Mouse (Mus musculus) CH12.LX (cell line): Measurements from ENCODE around the gene Slc7a9. TPM values are rescaled to one million over a fixed set of nuclear protein-coding genes. Genes with fewer than 3 reads are reported as not detected.

Source experiments
- DNase-seq: peaks from one replicate; pipeline ENCODE4 v3.0.0-alpha.2; 2013; ENCODE audit errors: extremely low read depth
- H3K27ac ChIP-seq: 2 replicates; pipeline ENCODE4 v1.5.1; 2012; ENCODE audit warnings: low read depth, mild to moderate bottlenecking, control low read depth, moderate library complexity; ENCODE audit not compliant: insufficient read depth
- H3K27me3 ChIP-seq: replicated peaks from 2 replicates; pipeline ENCODE3; 2012; ENCODE audit warnings: inconsistent platforms
- H3K36me3 ChIP-seq, 2 experiments: replicated peaks in 1 of 2; 2 replicates each; pipeline versions ENCODE3 to v1.6.1; 2012; ENCODE audit warnings: inconsistent platforms in 1 of 2, low read length in 1 of 2, mild to moderate bottlenecking in 1 of 2, mixed read lengths in 1 of 2, moderate library complexity in 1 of 2; ENCODE audit not compliant: control insufficient read depth in 1 of 2, insufficient read depth in 1 of 2
- H3K4me1 ChIP-seq, 2 experiments: 2 replicates each; pipeline ENCODE4 v1.6.1; 2012; ENCODE audit warnings: inconsistent platforms in 1 of 2, moderate library complexity in 1 of 2; ENCODE audit not compliant: insufficient read depth in 2 of 2, control insufficient read depth in 1 of 2
- H3K4me2 ChIP-seq: 2 replicates; pipeline ENCODE4 v1.6.1; 2012; ENCODE audit warnings: low read depth, mild to moderate bottlenecking, control low read depth; ENCODE audit not compliant: poor library complexity, insufficient read depth, severe bottlenecking
- H3K4me3 ChIP-seq, 3 experiments: fragments of 150-350 bp in 1 of 3; sonication (generic) in 1 of 3; replicated peaks in 1 of 3; 2 replicates each; pipeline versions ENCODE3 to v1.5.1; 2011 to 2012; ENCODE audit warnings: low read depth in 2 of 3, low read length in 2 of 3, mild to moderate bottlenecking in 2 of 3, moderate library complexity in 2 of 3, control low read depth in 1 of 3, improper control_type of control experiment in 1 of 3, inconsistent platforms in 1 of 3, mixed read lengths in 1 of 3; ENCODE audit not compliant: poor library complexity in 1 of 3
- H3K79me2 ChIP-seq: replicated peaks from 2 replicates; pipeline ENCODE4 v1.6.1; 2012; ENCODE audit warnings: mild to moderate bottlenecking, moderate library complexity; ENCODE audit not compliant: control insufficient read depth, poor library complexity, insufficient read depth, severe bottlenecking; ENCODE audit errors: extremely low read depth
- H3K9ac ChIP-seq: 2 replicates; pipeline ENCODE4 v1.6.1; 2012; ENCODE audit warnings: low read depth, mild to moderate bottlenecking, control low read depth, moderate library complexity; ENCODE audit not compliant: insufficient read depth
- H3K9me3 ChIP-seq: replicated peaks from 2 replicates; pipeline ENCODE3; 2012; ENCODE audit warnings: low read length, inconsistent platforms, mixed read lengths
- BHLHE40 ChIP-seq: IDR thresholded peaks from 2 replicates; pipeline ENCODE4 v1.6.1; 2011; ENCODE audit warnings: mild to moderate bottlenecking, low read depth, low read length, improper control_type of control experiment
- CHD2 ChIP-seq: IDR thresholded peaks from 2 replicates; pipeline ENCODE4 v1.6.1; 2011; ENCODE audit warnings: low read length, improper control_type of control experiment
- ETS1 ChIP-seq: conservative IDR thresholded peaks from 2 replicates; pipeline ENCODE4 v1.6.1; 2012; ENCODE audit warnings: low read depth, mild to moderate bottlenecking, inconsistent platforms, low read length, improper control_type of control experiment, moderate library complexity
- HCFC1 ChIP-seq: IDR thresholded peaks from 2 replicates; pipeline ENCODE4 v1.6.1; 2012; ENCODE audit warnings: low read depth, mild to moderate bottlenecking, inconsistent platforms, low read length, improper control_type of control experiment
- IRF4 ChIP-seq: IDR thresholded peaks from 2 replicates; pipeline ENCODE4 v1.6.1; 2014; ENCODE audit warnings: low read depth, mild to moderate bottlenecking, inconsistent platforms, low read length, improper control_type of control experiment
- JUND ChIP-seq: conservative IDR thresholded peaks from 2 replicates; pipeline ENCODE4 v1.6.1; 2011; ENCODE audit warnings: low read depth, low read length, improper control_type of control experiment
- MAFK ChIP-seq: IDR thresholded peaks from 2 replicates; pipeline ENCODE4 v1.6.1; 2011; ENCODE audit warnings: low read length, improper control_type of control experiment; ENCODE audit not compliant: insufficient replicate concordance
- MAX ChIP-seq: IDR thresholded peaks from 2 replicates; pipeline ENCODE4 v1.6.1; 2011; ENCODE audit warnings: low read length, improper control_type of control experiment
- MYC ChIP-seq: IDR thresholded peaks from 2 replicates; pipeline ENCODE4 v1.6.1; 2011; ENCODE audit warnings: low read depth, mild to moderate bottlenecking, improper control_type of control experiment, low read length
- NRF1 ChIP-seq: IDR thresholded peaks from 2 replicates; pipeline ENCODE4 v1.6.1; 2014; ENCODE audit warnings: low read depth, mild to moderate bottlenecking, inconsistent platforms, low read length, improper control_type of control experiment, moderate library complexity
- PAX5 ChIP-seq: IDR thresholded peaks from 2 replicates; pipeline ENCODE4 v1.6.1; 2012; ENCODE audit warnings: low read length, inconsistent platforms, mixed read lengths
- POLR2A ChIP-seq: IDR thresholded peaks from 2 replicates; pipeline ENCODE4 v1.6.1; 2011; ENCODE audit warnings: low read depth, mild to moderate bottlenecking, improper control_type of control experiment, low read length
- RAD21 ChIP-seq: IDR thresholded peaks from 2 replicates; pipeline ENCODE4 v1.6.1; 2011; ENCODE audit warnings: low read depth, mild to moderate bottlenecking, low read length, improper control_type of control experiment, moderate library complexity
- RCOR1 ChIP-seq: conservative IDR thresholded peaks from 2 replicates; pipeline ENCODE4 v1.6.1; 2012; ENCODE audit warnings: low read depth, mild to moderate bottlenecking, inconsistent platforms, low read length, improper control_type of control experiment
- SIN3A ChIP-seq: IDR thresholded peaks from 2 replicates; pipeline ENCODE4 v1.6.1; 2012; ENCODE audit warnings: low read length, improper control_type of control experiment, inconsistent platforms
- TBP ChIP-seq: conservative IDR thresholded peaks from 2 replicates; pipeline ENCODE4 v1.6.1; 2011; ENCODE audit warnings: low read depth, low read length, improper control_type of control experiment
- TCF12 ChIP-seq: IDR thresholded peaks from 2 replicates; pipeline ENCODE4 v1.6.1; 2014; ENCODE audit warnings: low read depth, mild to moderate bottlenecking, inconsistent platforms, low read length, improper control_type of control experiment
- UBTF ChIP-seq: IDR thresholded peaks from 2 replicates; pipeline ENCODE4 v1.6.1; 2012; ENCODE audit warnings: low read depth, mild to moderate bottlenecking, inconsistent platforms, low read length, improper control_type of control experiment, moderate library complexity
- USF1 ChIP-seq: IDR thresholded peaks from 2 replicates; pipeline ENCODE4 v1.6.1; 2014; ENCODE audit warnings: low read depth, mild to moderate bottlenecking, inconsistent platforms, low read length, improper control_type of control experiment
- ZMIZ1 ChIP-seq: IDR thresholded peaks from 2 replicates; pipeline ENCODE4 v1.6.1; 2012; ENCODE audit warnings: low read depth, mild to moderate bottlenecking, inconsistent platforms, low read length, improper control_type of control experiment
- dilution Hi-C: fragments of 300-500 bp; cut with MboI; formaldehyde crosslinking; loops from 2 replicates; pipeline ENCODE4 v1.14.3; 2020; ENCODE audit warnings: low sequenced_read_pairs; ENCODE audit not compliant: extremely low pct_unique_long_range_greater_than_20kb, extremely low pct_ligation_motif_present
- in situ Hi-C: fragments of 300-500 bp; cut with MboI; formaldehyde crosslinking; loops from 3 replicates; pipeline ENCODE4 v1.14.3; 2019; ENCODE audit warnings: low sequenced_read_pairs, low pct_ligation_motif_present, low pct_unique_long_range_greater_than_20kb, mixed read lengths
- polyA plus RNA-seq: library from polyadenylated mRNA; unstranded; fragments of >175 nt; gene quantifications from 2 replicates; pipeline ENCODE4 v1.2.1, GENCODE M21; 2012; ENCODE audit warnings: low read depth; ENCODE audit not compliant: insufficient read length
- total RNA-seq, 2 experiments: library from RNA; depleted of rRNA; stranded (reverse); fragments of 300-350 nt in 1 of 2; fragments of >200 nt in 1 of 2; gene quantifications; 2 replicates each; pipeline ENCODE4 v1.2.3; 2012 to 2014

Slc7a9 gene
- total and polyA plus RNA-seq, 3 experiments, result not detected

GRCm38 (mm10) chr7:35448867-35449266 lies 271 bp downstream of the Slc7a9 start:
- no peak overlapping the region for H3K4me3 ChIP-seq
- dilution Hi-C loops, result no loop called here
- peaks cover 10% of the 10 kb centered on the region for H3K27me3 ChIP-seq
- no peaks in the 10 kb centered on the region for H3K79me2 ChIP-seq
- H3K9me3 ChIP-seq, result no peaks in the 10 kb centered on the region
- TF ChIP-seq MYC (no peak), TCF12 (no peak)
- in situ Hi-C loops, result loop anchor here (10.0 kb wide), 1 partner anchor 46 kb away; no protein-coding TSS in a partner anchor
- H3K27ac ChIP-seq, result no peak overlapping the region
- DNase-seq, result no peak
- H3K4me1 ChIP-seq, result peaks cover 2 to 11% of the 10 kb centered on the region in 2 experiments; a peak in 2 of 4 replicates
- no peak overlapping the region for H3K9ac ChIP-seq
- no peak overlapping the region for H3K4me2 ChIP-seq
- H3K36me3 ChIP-seq, result no peaks in the 10 kb centered on the region

- H3K4me3 ChIP-seq, result no peak overlapping the region
- no peaks in the 10 kb centered on the region for H3K36me3 ChIP-seq
- dilution Hi-C loops, result no loop called here
- DNase-seq, result no peak
- no peaks in the 10 kb centered on the region for H3K9me3 ChIP-seq
- H3K9ac ChIP-seq, result no peak overlapping the region
- H3K4me1 ChIP-seq, result no peaks in the 10 kb centered on the region; a peak in 1 of 4 replicates
- no peak overlapping the region for H3K4me2 ChIP-seq
- H3K27ac ChIP-seq, result no peak overlapping the region
- in situ Hi-C loops, result no loop called here
- no peaks in the 10 kb centered on the region for H3K79me2 ChIP-seq
- no peak for TF ChIP-seq BHLHE40
- H3K27me3 ChIP-seq, result no peaks in the 10 kb centered on the region
These were observed 7.7 kb downstream of the Slc7a9 start for GRCm38 (mm10) chr7:35456091-35456814.

GRCm38 (mm10) chr7:35460971-35461370 lies 12.4 kb downstream of the Slc7a9 start:
- no peaks in the 10 kb centered on the region for H3K79me2 ChIP-seq
- dilution Hi-C loops, result no loop called here
- DNase-seq, result no peak

More at GRCm38 (mm10) chr7:35460971-35461370, 12.4 kb downstream of the Slc7a9 start:
- TF ChIP-seq PAX5 (no peak), ZMIZ1 (no peak), HCFC1 (no peak), RCOR1 (no peak), CHD2 (no peak), POLR2A (no peak), TBP (no peak), RAD21 (no peak), JUND (no peak), MAX (no peak), ETS1 (no peak), SIN3A (no peak), MAFK (no peak), UBTF (no peak), NRF1 (no peak), USF1 (no peak), IRF4 (no peak)
- Histone ChIP-seq H3K4me1 (peaks cover 0 to 5% of the 10 kb centered on the region in 2 experiments; a peak in 2 of 4 replicates), H3K36me3 (no peaks in the 10 kb centered on the region), H3K9me3 (no peaks in the 10 kb centered on the region), H3K9ac (no peak overlapping the region), H3K4me3 (no peak overlapping the region), H3K27me3 (no peaks in the 10 kb centered on the region), H3K27ac (no peak overlapping the region), H3K4me2 (no peak overlapping the region)
- in situ Hi-C loops, result no loop called here
